Mouse (Mus musculus): ENCODE results near the gene Slc6a16. TPM values are rescaled to one million over a fixed set of nuclear protein-coding genes. Genes with fewer than 3 reads are reported as not detected.

The Slc6a16 gene
- 0.50 and 0.91 TPM in 2 replicates for polyA plus RNA-seq (2015; fragmentation: Nextera tagmentation; extraction: Ambion mirVana)

GRCm38 (mm10) chr7:45240633-45241388 lies at the start of gene Slc6a16:
TSS of gene Slc6a16 (plus strand) at chr7:45241085.
- Histone ChIP-seq H3K9me3 (no peaks in the 10 kb centered on the region), H3K36me3 (replicated peaks) (no peaks in the 10 kb centered on the region), H3K4me1 (peaks cover 9% of the 10 kb centered on the region), H3K4me3 (peak within 1 kb of the TSS; percentile 41), H3K27me3 (replicated peaks) (peaks cover 20% of the 10 kb centered on the region; the same call in 1 of the 2 replicates), H3K4me2 (peak within 1 kb of the TSS; percentile 87), H3K27ac (no peak within 1 kb of the TSS), H3K9ac (peak within 1 kb of the TSS; percentile 21)
- WGBS: 7% methylated on average over 52 of the region's 53 CpGs
- peak; percentile 66; the same call in 1 of the 2 replicates for ATAC-seq (replicated peaks)

DNA sequence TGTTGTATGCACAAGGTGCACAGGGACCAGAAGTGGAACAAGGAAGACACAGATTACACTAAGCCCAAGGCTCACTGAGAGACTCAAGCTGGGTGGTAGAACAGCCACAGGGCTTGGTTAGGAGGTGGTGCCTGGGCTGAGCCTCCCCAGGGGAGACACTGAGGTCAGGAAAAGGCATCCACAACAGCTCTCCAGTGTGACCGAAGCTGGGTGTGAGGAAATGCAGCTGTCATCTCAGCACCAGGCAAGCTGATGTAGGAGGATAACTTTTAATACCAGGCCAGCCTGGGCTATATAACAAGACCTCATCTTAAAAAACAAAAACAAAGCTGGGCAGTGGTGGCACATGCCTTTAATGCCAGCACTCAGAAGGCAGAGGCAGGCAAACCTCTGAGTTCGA lies 49.7 kb upstream of the Slc6a16 start:
- no peaks in the 10 kb centered on the region; the same call in 1 of the 2 replicates for H3K27me3 ChIP-seq (replicated peaks)
- ATAC-seq (replicated peaks): no peak
- 83% methylated on average over 2 of the region's 2 CpGs for WGBS

DNA sequence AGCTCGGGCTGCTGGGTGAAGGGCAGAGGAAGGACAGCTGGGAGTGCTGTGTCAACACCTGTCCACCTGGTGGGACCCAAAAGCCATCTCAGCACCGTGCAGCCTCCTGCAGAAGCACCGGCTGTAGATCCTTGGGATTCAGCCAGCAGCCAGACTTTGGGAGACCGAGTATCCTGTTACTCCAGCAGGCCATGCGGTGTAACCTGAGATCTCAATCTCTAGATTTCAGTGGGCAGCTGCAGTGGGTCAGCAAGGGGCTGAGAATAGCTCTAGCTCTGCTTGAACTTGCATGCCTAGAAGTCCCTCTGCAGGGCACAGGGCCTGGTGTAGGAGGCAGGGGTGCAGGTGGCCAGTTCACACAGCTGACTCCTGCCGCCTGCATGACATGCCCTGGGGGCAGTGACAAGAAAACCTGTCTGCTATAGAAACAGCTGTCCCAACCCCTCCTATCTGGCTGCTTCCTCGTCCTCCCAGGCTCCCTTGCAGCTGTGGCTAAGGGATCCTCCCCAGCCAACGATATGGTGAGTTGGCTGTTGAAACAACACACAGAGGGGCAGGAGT lies 49.0 kb upstream of the Slc6a16 start:
- Histone ChIP-seq H3K4me2 (no peak overlapping the region), H3K36me3 (replicated peaks) (no peaks in the 10 kb centered on the region), H3K9me3 (no peaks in the 10 kb centered on the region), H3K27ac (no peak overlapping the region), H3K4me3 (no peak overlapping the region), H3K4me1 (no peaks in the 10 kb centered on the region), H3K9ac (no peak overlapping the region), H3K27me3 (replicated peaks) (no peaks in the 10 kb centered on the region; the same call in 1 of the 2 replicates)
- WGBS: 24% methylated on average over 8 of the region's 8 CpGs
- ATAC-seq (replicated peaks): no peak

More for the DNA sequence above, 49.7 kb upstream of the Slc6a16 start:
- Histone ChIP-seq H3K36me3 (replicated peaks) (no peaks in the 10 kb centered on the region), H3K4me2 (no peak overlapping the region), H3K27ac (no peak overlapping the region), H3K4me3 (no peak overlapping the region), H3K4me1 (no peaks in the 10 kb centered on the region), H3K9ac (no peak overlapping the region), H3K9me3 (no peaks in the 10 kb centered on the region)

DNA sequence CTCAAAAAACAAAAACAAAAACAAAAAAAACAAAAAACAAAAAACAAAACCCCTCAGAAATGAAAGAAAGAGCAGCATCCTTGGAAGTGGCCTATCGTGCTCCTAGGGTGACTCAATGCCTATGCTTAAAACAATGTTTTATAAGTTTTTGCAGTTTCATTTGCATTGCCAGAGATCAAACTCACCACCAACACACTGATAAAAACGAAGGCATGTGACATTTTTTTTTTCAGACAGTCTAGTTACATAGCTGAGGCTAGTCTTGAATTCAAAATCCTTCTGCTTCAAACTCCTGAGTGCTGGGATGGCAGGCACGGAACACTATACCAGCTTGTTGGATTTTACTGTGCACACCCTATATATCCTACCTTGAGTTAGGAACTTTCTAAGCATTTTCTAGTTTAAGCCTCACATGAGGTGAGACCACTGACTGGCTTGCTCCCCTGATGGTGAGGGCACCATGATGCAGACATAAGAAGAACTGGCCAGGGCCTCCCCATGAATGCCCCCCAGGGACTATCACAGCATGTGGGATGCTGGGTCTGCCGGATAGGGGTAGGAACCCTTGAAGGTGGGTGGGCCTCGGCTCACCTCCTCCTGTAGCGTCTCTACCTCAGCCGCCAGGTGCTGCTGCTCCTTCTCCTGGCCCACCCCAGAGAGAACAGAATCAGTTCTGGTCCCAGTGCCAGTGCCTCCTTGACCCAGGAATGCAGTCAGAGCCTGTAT lies 48.1 kb upstream of the Slc6a16 start:
- H3K9me3 ChIP-seq: no peaks in the 10 kb centered on the region
- H3K27me3 ChIP-seq (replicated peaks): no peaks in the 10 kb centered on the region; the same call in 1 of the 2 replicates
- H3K9ac ChIP-seq: no peak overlapping the region
- H3K4me2 ChIP-seq: no peak overlapping the region
- H3K4me3 ChIP-seq: no peak overlapping the region
- H3K27ac ChIP-seq: no peak overlapping the region
- peaks cover 1% of the 10 kb centered on the region; the same call in 1 of the 2 replicates for H3K4me1 ChIP-seq
- ATAC-seq (replicated peaks): no peak
- WGBS: 83% methylated on average over 7 of the region's 7 CpGs
- H3K36me3 ChIP-seq (replicated peaks): no peaks in the 10 kb centered on the region

DNA sequence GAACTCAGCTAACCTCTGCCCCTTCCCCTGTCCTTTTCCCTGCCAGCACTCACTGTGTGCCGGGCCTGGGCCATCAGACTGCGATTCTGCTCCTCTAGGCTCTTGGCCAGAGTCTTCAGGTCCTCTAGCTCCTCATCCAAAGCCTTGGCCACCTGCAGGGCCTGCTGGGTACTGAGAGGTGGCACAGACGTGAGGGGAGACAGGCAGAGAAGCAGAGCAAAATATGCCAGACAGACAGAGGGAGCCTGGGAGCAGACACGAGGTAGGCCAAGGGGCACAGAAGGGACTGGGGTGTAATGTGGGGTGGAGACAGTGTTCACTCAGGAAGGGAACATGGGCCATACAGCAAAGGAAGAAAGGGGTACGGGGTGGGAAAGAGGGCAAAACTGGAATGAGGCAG lies 47.5 kb upstream of the Slc6a16 start:
- Histone ChIP-seq H3K4me1 (peaks cover 8% of the 10 kb centered on the region; the same call in 1 of the 2 replicates), H3K27ac (no peak overlapping the region), H3K9me3 (no peaks in the 10 kb centered on the region), H3K9ac (no peak overlapping the region), H3K36me3 (replicated peaks) (no peaks in the 10 kb centered on the region), H3K27me3 (replicated peaks) (no peaks in the 10 kb centered on the region; the same call in 1 of the 2 replicates), H3K4me3 (no peak overlapping the region), H3K4me2 (no peak overlapping the region)
- WGBS: 66% methylated on average over 5 of the region's 5 CpGs
- ATAC-seq (replicated peaks): no peak

DNA sequence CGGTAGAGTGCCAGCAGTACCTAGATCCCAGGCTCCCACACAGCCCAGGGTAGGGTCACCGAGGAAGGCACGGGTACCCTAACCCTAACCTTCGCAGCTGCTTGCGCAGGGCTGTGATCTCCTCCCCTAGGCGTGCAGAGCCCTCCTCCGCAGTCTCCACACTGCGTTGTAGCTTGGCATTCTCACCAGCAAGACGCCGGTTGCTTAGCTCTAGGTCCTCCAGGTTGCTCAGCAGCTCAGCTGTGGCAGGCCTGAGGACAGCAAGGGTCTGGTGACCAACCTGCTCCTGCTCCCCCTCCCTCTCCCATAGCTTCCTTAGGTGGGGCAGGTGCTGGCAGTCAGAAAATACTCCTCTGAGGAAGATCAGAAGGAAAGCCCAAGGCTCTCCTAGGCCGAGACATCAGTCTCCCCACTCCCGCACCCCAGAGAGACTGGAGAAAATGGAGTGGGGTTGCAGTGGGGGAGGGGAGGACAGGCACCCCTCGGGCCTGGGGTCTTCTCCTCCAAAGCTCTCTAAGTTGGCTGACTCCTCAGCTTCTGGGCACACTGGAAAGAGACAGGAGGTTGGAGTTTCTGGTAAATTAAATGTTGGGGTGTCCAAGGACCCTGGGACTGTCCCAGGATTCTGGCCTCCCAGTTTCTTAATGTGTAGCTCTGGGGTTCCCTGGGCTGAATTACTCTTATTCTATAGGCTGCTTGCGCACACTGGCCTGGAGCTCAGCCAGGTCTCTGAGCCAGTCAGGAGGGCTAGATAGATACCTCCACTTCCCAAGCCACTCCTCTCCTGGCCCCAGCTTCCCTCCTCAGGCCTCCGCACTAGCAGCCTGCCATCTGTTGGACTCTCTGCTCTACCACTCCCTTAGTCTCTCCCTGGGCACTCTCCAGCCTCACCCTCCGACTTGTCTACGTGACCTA lies 46.8 kb upstream of the Slc6a16 start:
- H3K9ac ChIP-seq: no peak overlapping the region
- no peaks in the 10 kb centered on the region; the same call in 1 of the 2 replicates for H3K27me3 ChIP-seq (replicated peaks)
- WGBS: 70% methylated on average over 17 of the region's 17 CpGs
- H3K4me3 ChIP-seq: no peak overlapping the region
- peaks cover 11% of the 10 kb centered on the region; the same call in 1 of the 2 replicates for H3K4me1 ChIP-seq
- no peak overlapping the region for H3K4me2 ChIP-seq
- H3K9me3 ChIP-seq: no peaks in the 10 kb centered on the region
- H3K27ac ChIP-seq: no peak overlapping the region
- no peaks in the 10 kb centered on the region for H3K36me3 ChIP-seq (replicated peaks)
- no peak for ATAC-seq (replicated peaks)

GRCm38 (mm10) chr7:45195341-45196175 lies 45.3 kb upstream of the Slc6a16 start:
- no peak overlapping the region for H3K4me3 ChIP-seq
- no peak overlapping the region for H3K9ac ChIP-seq
- no peak for ATAC-seq (replicated peaks)
- no peaks in the 10 kb centered on the region for H3K9me3 ChIP-seq
- no peaks in the 10 kb centered on the region for H3K36me3 ChIP-seq (replicated peaks)
- H3K27ac ChIP-seq: no peak overlapping the region
- no peaks in the 10 kb centered on the region; the same call in 1 of the 2 replicates for H3K27me3 ChIP-seq (replicated peaks)
- H3K4me2 ChIP-seq: no peak overlapping the region
- 61% methylated on average over 13 of the region's 13 CpGs for WGBS
- peaks cover 11% of the 10 kb centered on the region; the same call in 1 of the 2 replicates for H3K4me1 ChIP-seq

DNA sequence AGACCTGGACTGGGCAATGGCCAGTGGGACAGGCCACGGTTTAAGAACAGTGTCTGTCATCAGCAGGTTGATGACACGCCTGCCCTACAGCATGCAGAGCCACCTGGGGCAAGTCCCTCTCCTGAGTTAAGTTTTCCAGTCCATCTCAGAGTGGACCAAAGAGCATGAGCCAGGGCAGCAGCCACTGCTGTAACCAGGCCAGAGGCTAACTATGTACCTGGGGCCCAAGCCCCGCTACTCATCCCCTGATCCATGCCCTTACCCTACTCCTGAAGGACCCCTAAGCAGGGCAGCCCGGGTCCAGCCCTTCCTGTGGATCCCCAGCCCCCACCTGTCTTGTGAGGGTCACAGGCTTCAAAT lies 44.7 kb upstream of the Slc6a16 start:
- Histone ChIP-seq H3K4me3 (no peak overlapping the region), H3K9me3 (no peaks in the 10 kb centered on the region), H3K27ac (no peak overlapping the region), H3K27me3 (replicated peaks) (no peaks in the 10 kb centered on the region; the same call in 1 of the 2 replicates), H3K9ac (no peak overlapping the region), H3K4me2 (no peak overlapping the region), H3K4me1 (peaks cover 11% of the 10 kb centered on the region; the same call in 1 of the 2 replicates), H3K36me3 (replicated peaks) (no peaks in the 10 kb centered on the region)
- 82% methylated on average over 4 of the region's 4 CpGs for WGBS
- no peak for ATAC-seq (replicated peaks)

DNA sequence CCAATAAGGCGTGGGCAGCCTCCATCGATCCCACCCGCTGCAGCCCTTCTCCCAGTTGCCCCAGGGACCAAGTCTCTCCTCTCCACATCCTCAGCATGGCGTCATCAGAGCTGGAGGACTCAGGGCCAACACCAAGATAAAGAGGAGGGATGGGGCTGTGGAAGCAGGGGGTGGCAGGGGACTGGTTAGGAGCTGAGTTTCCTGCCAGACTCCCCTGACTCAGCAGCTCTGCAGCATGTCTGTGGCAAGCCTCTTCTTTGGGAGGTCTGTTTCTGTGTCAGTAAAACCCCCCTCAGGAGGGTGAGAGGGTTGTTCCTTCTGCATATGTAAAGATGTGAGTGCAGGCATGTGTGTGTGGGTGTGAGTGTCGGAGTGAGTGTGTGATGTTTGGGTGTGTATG lies 43.9 kb upstream of the Slc6a16 start:
- no peak overlapping the region for H3K9ac ChIP-seq
- no peaks in the 10 kb centered on the region for H3K36me3 ChIP-seq (replicated peaks)
- no peaks in the 10 kb centered on the region for H3K27me3 ChIP-seq (replicated peaks)
- H3K4me3 ChIP-seq: no peak overlapping the region
- H3K4me1 ChIP-seq: peaks cover 11% of the 10 kb centered on the region; the same call in 1 of the 2 replicates
- H3K4me2 ChIP-seq: no peak overlapping the region
- ATAC-seq (replicated peaks): no peak
- H3K27ac ChIP-seq: no peak overlapping the region
- no peaks in the 10 kb centered on the region for H3K9me3 ChIP-seq
- WGBS: 71% methylated on average over 5 of the region's 5 CpGs

DNA sequence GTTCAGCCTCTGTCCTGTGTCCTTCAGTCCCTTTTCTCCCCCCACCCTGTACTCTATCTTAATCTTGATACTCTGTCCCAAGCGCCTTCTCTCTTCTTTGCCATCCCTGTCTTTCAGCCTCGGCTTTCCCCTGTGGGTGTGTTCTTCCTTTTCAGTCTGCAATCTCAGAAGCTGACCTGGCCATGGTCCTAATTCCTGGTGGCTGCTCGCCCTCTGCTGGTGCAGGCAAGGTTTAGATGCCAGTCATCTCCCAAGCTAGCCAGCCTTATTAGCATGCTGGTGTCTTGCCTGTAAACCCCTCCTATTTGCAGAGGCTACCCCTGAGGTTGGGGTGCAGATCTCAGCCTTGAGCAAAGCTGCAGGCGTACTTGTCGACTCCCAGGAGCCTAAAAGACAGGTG lies 42.5 kb upstream of the Slc6a16 start:
- H3K4me3 ChIP-seq: no peak overlapping the region
- H3K27ac ChIP-seq: no peak overlapping the region
- WGBS: 11% methylated on average over 5 of the region's 5 CpGs
- peak overlapping the region; percentile 15; the same call in 1 of the 2 replicates for H3K9ac ChIP-seq
- H3K36me3 ChIP-seq (replicated peaks): no peaks in the 10 kb centered on the region
- 0 out of 2 replicates have a peak, but pooled peaks cover 4% of the 10 kb centered on the region for H3K27me3 ChIP-seq (replicated peaks)
- peaks cover 11% of the 10 kb centered on the region; the same call in 1 of the 2 replicates for H3K4me1 ChIP-seq
- no peak overlapping the region for H3K4me2 ChIP-seq
- peak; percentile 52 for ATAC-seq (replicated peaks)
- no peaks in the 10 kb centered on the region for H3K9me3 ChIP-seq

GRCm38 (mm10) chr7:45198961-45199360 lies 41.9 kb upstream of the Slc6a16 start:
- Histone ChIP-seq H3K4me1 (peaks cover 11% of the 10 kb centered on the region), H3K27me3 (replicated peaks) (0 out of 2 replicates have a peak, but pooled peaks cover 6% of the 10 kb centered on the region), H3K27ac (no peak overlapping the region), H3K36me3 (replicated peaks) (no peaks in the 10 kb centered on the region), H3K4me3 (no peak overlapping the region), H3K9me3 (no peaks in the 10 kb centered on the region), H3K4me2 (no peak overlapping the region), H3K9ac (no peak overlapping the region)
- ATAC-seq (replicated peaks): no peak
- 82% methylated on average over 11 of the region's 11 CpGs for WGBS
